34 mouse cellular contexts compared by ENCODE assay signal in genomic region chr15:102917972-102918572, GRCm38 (mm10). TPM values are rescaled to one million over a fixed set of nuclear protein-coding genes. Genes with fewer than 3 reads are reported as not detected.
A peak's percentile ranks its signal among the peaks of the same experiment; 100 is the strongest.
DNase-seq lines count a peak whose midpoint lies in the region; ATAC-seq and TF ChIP-seq lines count a peak whose summit lies in the region.
"Had no signal": no experiment of that assay in that cellular context is flagged by ENCODE, and none has a peak within 500 bp of the region (broad histone marks: within the 10 kb centered on the region; RNA-seq: fewer than 3 reads in every experiment).

No protein-coding gene starts in this region.

- intact Hi-C loops in heart, postnatal 10 days (cut with DNase I) = no loop called here
- intact Hi-C loops in heart, postnatal 36 days (cut with DNase I) = no loop called here

- no peak for ATAC-seq in midbrain, embryonic 11.5 days (ENCODE audit: low FRiP score)
- no peak for ATAC-seq in midbrain, postnatal 0 days (ENCODE audit: low FRiP score)
- no peak for ATAC-seq in neural tube, embryonic 14.5 days (ENCODE audit: low read depth)
- ATAC-seq in liver, embryonic 11.5 days (replicated peaks; ENCODE audit: low FRiP score) = no peak
- ATAC-seq: forebrain, embryonic 13.5 days; hindbrain, postnatal 0 days; intestine, postnatal 0 days; midbrain, embryonic 13.5 days; Patski had no signal

- WGBS in midbrain, embryonic 11.5 days = 1% methylated on average over 20 of the region's 20 CpGs
- 1% methylated on average over 20 of the region's 20 CpGs for WGBS in midbrain, postnatal 0 days
- WGBS in embryonic facial prominence, embryonic 10.5 days = under 1% methylated on average over 20 of the region's 20 CpGs
- under 1% methylated on average over 20 of the region's 20 CpGs for WGBS in neural tube, embryonic 14.5 days
- WGBS in liver, embryonic 11.5 days = 3% methylated on average over 20 of the region's 20 CpGs

- H3K27ac ChIP-seq in midbrain, embryonic 11.5 days (ENCODE audit: low read depth, low read length) = no peak overlapping the region
- no peak overlapping the region for H3K27ac ChIP-seq in midbrain, postnatal 0 days (ENCODE audit: low read depth, low read length)
- no peak overlapping the region for H3K27ac ChIP-seq in embryonic facial prominence, embryonic 10.5 days (replicated peaks)
- no peak overlapping the region for H3K27ac ChIP-seq in neural tube, embryonic 14.5 days (ENCODE audit: low read depth, low read length)
- H3K27ac ChIP-seq in liver, embryonic 11.5 days (ENCODE audit: low read depth, low read length) = no peak overlapping the region
- H3K27ac ChIP-seq: forebrain, embryonic 13.5 days; hindbrain, postnatal 0 days; liver, embryonic 15.5 days; midbrain, embryonic 13.5 days; neural tube, embryonic 13.5 days had no signal

- peaks cover 2% of the 10 kb centered on the region; the same call in 1 of the 2 replicates for H3K4me1 ChIP-seq in midbrain, embryonic 11.5 days (ENCODE audit: control insufficient read depth, insufficient read depth, low read length)
- no peaks in the 10 kb centered on the region for H3K4me1 ChIP-seq in midbrain, postnatal 0 days (ENCODE audit: insufficient read depth, low read length)
- peaks cover 12% of the 10 kb centered on the region; the same call in 1 of the 2 replicates for H3K4me1 ChIP-seq in embryonic facial prominence, embryonic 10.5 days
- H3K4me1 ChIP-seq in neural tube, embryonic 14.5 days (ENCODE audit: control insufficient read depth, insufficient read depth, low read length) = no peaks in the 10 kb centered on the region
- no peaks in the 10 kb centered on the region for H3K4me1 ChIP-seq in liver, embryonic 11.5 days (replicated peaks; ENCODE audit: control insufficient read depth, insufficient read depth, low read length)
- H3K4me1 ChIP-seq: forebrain, embryonic 13.5 days; liver, embryonic 15.5 days had no signal

- no peaks in the 10 kb centered on the region for H3K9me3 ChIP-seq in midbrain, embryonic 11.5 days (ENCODE audit: control insufficient read depth, low read length)
- H3K9me3 ChIP-seq in midbrain, postnatal 0 days (ENCODE audit: low read length) = no peaks in the 10 kb centered on the region
- H3K9me3 ChIP-seq in embryonic facial prominence, embryonic 10.5 days = no peaks in the 10 kb centered on the region
- no peaks in the 10 kb centered on the region for H3K9me3 ChIP-seq in neural tube, embryonic 14.5 days (ENCODE audit: control insufficient read depth, low read length)
- H3K9me3 ChIP-seq in liver, embryonic 11.5 days (ENCODE audit: control insufficient read depth, low read length) = no peaks in the 10 kb centered on the region
- H3K9me3 ChIP-seq: forebrain, embryonic 13.5 days; liver, embryonic 15.5 days; midbrain, embryonic 13.5 days; neural tube, embryonic 13.5 days had no signal

- H3K27me3 ChIP-seq in midbrain, embryonic 11.5 days (ENCODE audit: control insufficient read depth, insufficient read depth, low read length) = peaks cover 95% of the 10 kb centered on the region
- H3K27me3 ChIP-seq in midbrain, postnatal 0 days (ENCODE audit: insufficient read depth, low read length) = peaks cover 93% of the 10 kb centered on the region
- peaks cover 100% of the 10 kb centered on the region for H3K27me3 ChIP-seq in embryonic facial prominence, embryonic 10.5 days (replicated peaks; ENCODE audit: low read depth, poor library complexity, severe bottlenecking)
- peaks cover 54% of the 10 kb centered on the region for H3K27me3 ChIP-seq in neural tube, embryonic 14.5 days (ENCODE audit: control insufficient read depth, insufficient read depth, low read length)
- H3K27me3 ChIP-seq in liver, embryonic 11.5 days (replicated peaks; ENCODE audit: control insufficient read depth, insufficient read depth, low read length) = peaks cover 93% of the 10 kb centered on the region

- no peak overlapping the region for H3K9ac ChIP-seq in midbrain, embryonic 11.5 days (ENCODE audit: low read length)
- no peak overlapping the region for H3K9ac ChIP-seq in midbrain, postnatal 0 days (replicated peaks; ENCODE audit: low read length, poor library complexity, severe bottlenecking)
- H3K9ac ChIP-seq in neural tube, embryonic 14.5 days (replicated peaks; ENCODE audit: low read depth, low read length) = no peak overlapping the region
- no peak overlapping the region for H3K9ac ChIP-seq in liver, embryonic 11.5 days (ENCODE audit: low read depth, low read length)
- H3K9ac ChIP-seq: forebrain, embryonic 13.5 days; liver, embryonic 15.5 days; lung, embryonic 14.5 days; midbrain, embryonic 13.5 days; neural tube, embryonic 13.5 days had no signal

- no peak overlapping the region for H3K4me3 ChIP-seq in midbrain, embryonic 11.5 days (ENCODE audit: low read depth, low read length)
- no peak overlapping the region for H3K4me3 ChIP-seq in midbrain, postnatal 0 days (ENCODE audit: low read depth, low read length)
- no peak overlapping the region for H3K4me3 ChIP-seq in embryonic facial prominence, embryonic 10.5 days
- no peak overlapping the region for H3K4me3 ChIP-seq in neural tube, embryonic 14.5 days (ENCODE audit: low read depth, low read length)
- H3K4me3 ChIP-seq in liver, embryonic 11.5 days (ENCODE audit: low read depth, low read length) = no peak overlapping the region
- H3K4me3 ChIP-seq: forebrain, embryonic 13.5 days; liver, embryonic 15.5 days; midbrain, embryonic 13.5 days; neural tube, embryonic 13.5 days had no signal

- H3K36me3 ChIP-seq in midbrain, embryonic 11.5 days (ENCODE audit: control insufficient read depth, insufficient read depth, low read length) = no peaks in the 10 kb centered on the region
- H3K36me3 ChIP-seq in midbrain, postnatal 0 days (ENCODE audit: insufficient read depth, low read length) = no peaks in the 10 kb centered on the region
- no peaks in the 10 kb centered on the region for H3K36me3 ChIP-seq in embryonic facial prominence, embryonic 10.5 days (replicated peaks)
- H3K36me3 ChIP-seq in neural tube, embryonic 14.5 days (ENCODE audit: control insufficient read depth, insufficient read depth, low read length) = no peaks in the 10 kb centered on the region
- H3K36me3 ChIP-seq in liver, embryonic 11.5 days (ENCODE audit: control insufficient read depth, insufficient read depth, low read length) = no peaks in the 10 kb centered on the region
- H3K36me3 ChIP-seq: liver, embryonic 15.5 days; midbrain, embryonic 13.5 days; neural tube, embryonic 13.5 days had no signal

- DNase-seq in heart, adult 11 months = peak; percentile 72
- no peak for DNase-seq in heart, postnatal 10 days
- peak; percentile 94 for DNase-seq in midbrain, embryonic 11.5 days (ENCODE audit: low spot score, missing footprints)
- no peak for DNase-seq in midbrain, postnatal 0 days (ENCODE audit: low spot score)
- peak; percentile 40 for DNase-seq in embryonic facial prominence, embryonic 10.5 days (ENCODE audit: low spot score)
- DNase-seq in heart, postnatal 36 days = no peak
- no peak for DNase-seq in liver, embryonic 11.5 days (ENCODE audit: low spot score)
- DNase-seq: adrenal gland, postnatal 10 days; cerebellum, adult 9-10 months; cerebellum, postnatal 36 days; gastrocnemius, postnatal 10 days; heart, postnatal 4 days; kidney, adult 9 months; kidney, postnatal 10 days; layer of hippocampus, postnatal 36 days; left cerebral cortex, postnatal 4 days; liver; lung, embryonic 14.5 days; thymus, adult 2 months; thymus, postnatal 36 days had no signal

- no peak overlapping the region for H3K4me2 ChIP-seq in midbrain, embryonic 11.5 days
- no peak overlapping the region for H3K4me2 ChIP-seq in midbrain, postnatal 0 days (ENCODE audit: low read depth, low read length, poor library complexity, severe bottlenecking)
- H3K4me2 ChIP-seq in neural tube, embryonic 14.5 days (ENCODE audit: low read depth, low read length) = peak overlapping the region; percentile 20; the same call in 1 of the 2 replicates
- no peak overlapping the region for H3K4me2 ChIP-seq in liver, embryonic 11.5 days
- H3K4me2 ChIP-seq: forebrain, embryonic 13.5 days; liver, embryonic 15.5 days; lung, embryonic 14.5 days; midbrain, embryonic 13.5 days; neural tube, embryonic 13.5 days had no signal

- no peak for TF ChIP-seq CTCF in midbrain, postnatal 0 days (IDR thresholded peaks at IDR 0.05)

RNA-seq across cellular contexts. Expression of gene Hoxc13, which starts 2.8 kb away (rescaled TPM):
- total RNA-seq in heart, postnatal 10 days (2021) = not detected
- 0.11 and 0.15 TPM in 2 replicates for polyA plus RNA-seq in midbrain, embryonic 11.5 days (2014; fragmentation: Nextera tagmentation; extraction: Ambion mirVana)
- 0.16 TPM in 1 of 2 replicates, not detected in the other for total RNA-seq in midbrain, postnatal 0 days (2014; rRNA removed)
- not detected in 2 replicates for polyA plus RNA-seq in midbrain, postnatal 0 days (2015; fragmentation: Nextera tagmentation; extraction: Ambion mirVana)
- polyA plus RNA-seq in embryonic facial prominence, embryonic 10.5 days (2016; fragmentation: Nextera tagmentation; extraction: Ambion mirVana) = 0.08 TPM in 1 of 2 replicates, not detected in the other
- not detected in 2 replicates for polyA plus RNA-seq in neural tube, embryonic 14.5 days (2014; fragmentation: Nextera tagmentation; extraction: Ambion mirVana)
- not detected for total RNA-seq in heart, postnatal 36 days (2021)
- not detected in 2 replicates for polyA plus RNA-seq in liver, embryonic 11.5 days (2014; fragmentation: Nextera tagmentation; extraction: Ambion mirVana)
- total RNA-seq: adrenal gland, postnatal 10 days; gastrocnemius, postnatal 10 days; heart, postnatal 4 days; hindbrain, postnatal 0 days; layer of hippocampus, postnatal 36 days; left cerebral cortex, postnatal 4 days; megakaryocyte progenitor cell, adult 5-6 weeks; MEL had no signal
- polyA plus RNA-seq: forebrain, embryonic 13.5 days; gonadal fat pad, adult 2 months; heart, embryonic 14.5 days; hindbrain, postnatal 0 days; intestine, postnatal 0 days; large intestine, adult 2 months; liver, embryonic 15.5 days; lung, embryonic 14.5 days; midbrain, embryonic 13.5 days; thymus, adult 2 months had no signal

RNA-seq across cellular contexts. Expression of gene Hoxc12, which starts 18.5 kb away (rescaled TPM):
- total RNA-seq in heart, postnatal 10 days (2021) = not detected
- not detected in 2 replicates for polyA plus RNA-seq in midbrain, embryonic 11.5 days (2014; fragmentation: Nextera tagmentation; extraction: Ambion mirVana)
- not detected in 2 replicates for total RNA-seq in midbrain, postnatal 0 days (2014; rRNA removed)
- not detected in 2 replicates for polyA plus RNA-seq in midbrain, postnatal 0 days (2015; fragmentation: Nextera tagmentation; extraction: Ambion mirVana)
- polyA plus RNA-seq in embryonic facial prominence, embryonic 10.5 days (2016; fragmentation: Nextera tagmentation; extraction: Ambion mirVana) = not detected in 2 replicates
- not detected in 2 replicates for polyA plus RNA-seq in neural tube, embryonic 14.5 days (2014; fragmentation: Nextera tagmentation; extraction: Ambion mirVana)
- not detected for total RNA-seq in heart, postnatal 36 days (2021)
- polyA plus RNA-seq in liver, embryonic 11.5 days (2014; fragmentation: Nextera tagmentation; extraction: Ambion mirVana) = not detected in 2 replicates
- total RNA-seq: adrenal gland, postnatal 10 days; gastrocnemius, postnatal 10 days; heart, postnatal 4 days; hindbrain, postnatal 0 days; layer of hippocampus, postnatal 36 days; left cerebral cortex, postnatal 4 days; megakaryocyte progenitor cell, adult 5-6 weeks; MEL had no signal
- polyA plus RNA-seq: embryonic facial prominence, embryonic 11.5 days; forebrain, embryonic 13.5 days; gonadal fat pad, adult 2 months; heart, embryonic 14.5 days; hindbrain, postnatal 0 days; intestine, postnatal 0 days; large intestine, adult 2 months; liver, embryonic 15.5 days; lung, embryonic 14.5 days; midbrain, embryonic 13.5 days; Patski; thymus, adult 2 months had no signal

RNA-seq across cellular contexts. Expression of gene Hoxc11, which starts 36.2 kb away (rescaled TPM):
- total RNA-seq in heart, postnatal 10 days (2021) = not detected
- not detected in 2 replicates for polyA plus RNA-seq in midbrain, embryonic 11.5 days (2014; fragmentation: Nextera tagmentation; extraction: Ambion mirVana)
- not detected in 2 replicates for total RNA-seq in midbrain, postnatal 0 days (2014; rRNA removed)
- polyA plus RNA-seq in midbrain, postnatal 0 days (2015; fragmentation: Nextera tagmentation; extraction: Ambion mirVana) = not detected in 2 replicates
- polyA plus RNA-seq in embryonic facial prominence, embryonic 10.5 days (2016; fragmentation: Nextera tagmentation; extraction: Ambion mirVana) = not detected in 2 replicates
- polyA plus RNA-seq in neural tube, embryonic 14.5 days (2014; fragmentation: Nextera tagmentation; extraction: Ambion mirVana) = not detected in 2 replicates
- total RNA-seq in heart, postnatal 36 days (2021) = not detected
- polyA plus RNA-seq in liver, embryonic 11.5 days (2014; fragmentation: Nextera tagmentation; extraction: Ambion mirVana) = not detected in 2 replicates
- total RNA-seq: heart, postnatal 4 days; hindbrain, postnatal 0 days; layer of hippocampus, postnatal 36 days; left cerebral cortex, postnatal 4 days; megakaryocyte progenitor cell, adult 5-6 weeks; MEL had no signal
- polyA plus RNA-seq: embryonic facial prominence, embryonic 11.5 days; forebrain, embryonic 13.5 days; heart, embryonic 14.5 days; hindbrain, postnatal 0 days; intestine, postnatal 0 days; large intestine, adult 2 months; liver, embryonic 15.5 days; lung, embryonic 14.5 days; midbrain, embryonic 13.5 days; Patski had no signal

RNA-seq across cellular contexts. Expression of gene Hoxc10, which starts 48.5 kb away (rescaled TPM):
- total RNA-seq in heart, postnatal 10 days (2021) = not detected
- polyA plus RNA-seq in midbrain, embryonic 11.5 days (2014; fragmentation: Nextera tagmentation; extraction: Ambion mirVana) = not detected in 2 replicates
- total RNA-seq in midbrain, postnatal 0 days (2014; rRNA removed) = not detected in 2 replicates
- polyA plus RNA-seq in midbrain, postnatal 0 days (2015; fragmentation: Nextera tagmentation; extraction: Ambion mirVana) = not detected in 2 replicates
- polyA plus RNA-seq in embryonic facial prominence, embryonic 10.5 days (2016; fragmentation: Nextera tagmentation; extraction: Ambion mirVana) = not detected in 2 replicates
- 46.1 and 94.7 TPM in 2 replicates for polyA plus RNA-seq in neural tube, embryonic 14.5 days (2014; fragmentation: Nextera tagmentation; extraction: Ambion mirVana)
- not detected for total RNA-seq in heart, postnatal 36 days (2021)
- 0.18 and 0.43 TPM in 2 replicates for polyA plus RNA-seq in liver, embryonic 11.5 days (2014; fragmentation: Nextera tagmentation; extraction: Ambion mirVana)
- total RNA-seq: heart, postnatal 4 days; hindbrain, postnatal 0 days; layer of hippocampus, postnatal 36 days; left cerebral cortex, postnatal 4 days; megakaryocyte progenitor cell, adult 5-6 weeks had no signal
- polyA plus RNA-seq: embryonic facial prominence, embryonic 11.5 days; forebrain, embryonic 13.5 days; heart, embryonic 14.5 days; hindbrain, postnatal 0 days; liver, embryonic 15.5 days; lung, embryonic 14.5 days; midbrain, embryonic 13.5 days had no signal

RNA-seq across cellular contexts. Expression of gene Hoxc5, which starts 49.2 kb away (rescaled TPM):
- total RNA-seq in heart, postnatal 10 days (2021) = under 1 TPM; 0.12 to 0.15 TPM
- not detected in 2 replicates for polyA plus RNA-seq in midbrain, embryonic 11.5 days (2014; fragmentation: Nextera tagmentation; extraction: Ambion mirVana)
- 0.88 TPM in 1 of 2 replicates, not detected in the other for total RNA-seq in midbrain, postnatal 0 days (2014; rRNA removed)
- not detected in 2 replicates for polyA plus RNA-seq in midbrain, postnatal 0 days (2015; fragmentation: Nextera tagmentation; extraction: Ambion mirVana)
- 0.07 and 0.18 TPM in 2 replicates for polyA plus RNA-seq in embryonic facial prominence, embryonic 10.5 days (2016; fragmentation: Nextera tagmentation; extraction: Ambion mirVana)
- 3.6 and 10.2 TPM in 2 replicates for polyA plus RNA-seq in neural tube, embryonic 14.5 days (2014; fragmentation: Nextera tagmentation; extraction: Ambion mirVana)
- total RNA-seq in heart, postnatal 36 days (2021) = not detected
- polyA plus RNA-seq in liver, embryonic 11.5 days (2014; fragmentation: Nextera tagmentation; extraction: Ambion mirVana) = 4.1 and 5.3 TPM in 2 replicates
- total RNA-seq: heart, postnatal 4 days; layer of hippocampus, postnatal 36 days; left cerebral cortex, postnatal 4 days; megakaryocyte progenitor cell, adult 5-6 weeks had no signal
- polyA plus RNA-seq: forebrain, embryonic 13.5 days had no signal

Comparison
In these comparisons a context has a peak if more than half of its experiments do, and no peak if none do; other contexts are left out.
1. DNase-seq: peak in heart, adult 11 months (single experiment), midbrain, embryonic 11.5 days (single experiment) and embryonic facial prominence, embryonic 10.5 days (single experiment); none in heart, postnatal 10 days (0 of 2), midbrain, postnatal 0 days (single experiment), heart, postnatal 36 days (0 of 2) and liver, embryonic 11.5 days (single experiment).